Mouse (Mus musculus): ENCODE data around the gene Pde7b.

DNA sequence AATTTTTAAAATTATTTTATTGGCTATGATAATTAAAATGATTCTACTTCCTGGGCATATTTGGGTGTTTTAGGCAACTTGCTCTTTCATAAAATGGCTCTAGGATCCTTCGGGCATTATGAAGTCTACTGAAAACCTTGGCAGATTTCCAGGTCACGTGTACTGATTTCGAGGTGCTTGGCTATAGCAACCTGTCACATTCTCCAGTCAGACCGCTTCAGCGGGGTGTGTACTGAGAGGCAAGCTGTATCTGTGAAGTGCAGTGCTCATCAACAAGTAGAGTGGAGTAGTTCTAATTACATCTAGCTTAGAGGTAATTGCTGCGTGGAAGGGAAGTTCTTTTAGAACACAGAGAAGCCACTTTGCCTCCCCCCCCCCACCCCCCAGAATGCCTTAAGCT, 156.2 kb downstream of the Pde7b start:
- TF ChIP-seq POLR2A (IDR thresholded peaks at IDR 0.05; ENCODE audit: insufficient read depth, low read depth, low read length) (no peak), CTCF (IDR thresholded peaks at IDR 0.05) (no peak)
